Mouse (Mus musculus) right cerebral cortex, postnatal 10 days (tissue): ENCODE data around the gene T.

Experiments
- DNase-seq, 2 experiments: peaks; one replicate each; pipeline ENCODE4 v3.0.0; 2021; ENCODE audit warnings: low spot score in 2 of 2

T gene

DNA sequence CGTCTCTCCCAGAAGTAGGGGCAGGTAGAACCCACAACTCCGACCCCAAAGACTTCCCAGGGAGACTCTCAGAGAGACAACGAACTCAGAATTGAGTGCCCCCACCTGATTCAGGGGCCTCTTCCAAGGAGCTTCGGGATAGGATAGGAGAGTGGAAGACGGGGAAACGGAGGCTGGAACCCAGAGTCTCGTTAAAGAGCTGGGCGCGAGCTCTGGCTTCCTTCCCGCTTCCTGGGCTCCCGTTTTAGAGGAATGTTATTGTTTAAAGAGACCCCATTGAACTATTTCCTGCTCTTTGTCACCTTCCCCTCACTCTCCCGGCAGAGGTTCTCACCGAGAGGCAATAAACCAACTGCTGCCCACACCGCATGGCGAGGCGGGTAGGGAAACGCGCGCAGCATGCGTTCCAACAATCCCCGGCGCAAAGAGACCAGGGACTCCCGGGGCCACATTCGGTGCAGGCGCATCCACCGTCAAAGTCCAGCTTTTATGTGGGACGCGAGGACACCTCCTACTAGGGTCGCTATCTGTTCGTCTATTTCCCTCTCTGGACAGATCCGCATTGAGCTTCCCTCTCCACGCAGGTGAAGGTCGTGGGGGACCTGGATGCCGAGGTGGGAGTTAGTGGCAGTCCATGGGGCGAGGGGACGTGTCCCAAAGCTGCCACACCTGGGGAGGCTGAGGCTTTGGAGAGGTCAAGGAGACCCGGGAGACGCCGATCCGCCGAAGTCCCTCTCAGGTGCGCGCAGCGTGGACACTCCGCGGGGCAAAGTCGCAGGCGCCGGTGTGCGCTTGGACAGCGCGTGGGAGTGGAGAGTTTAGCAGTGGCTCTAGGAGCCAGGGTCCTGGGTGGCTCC, 874 bp upstream of the T start:
- no peak for DNase-seq

- DNase-seq = no peak
Measured at GRCm38 (mm10) chr17:8436184-8436583, 2.0 kb downstream of the T start.

- DNase-seq = no peak
Measured at GRCm38 (mm10) chr17:8444062-8444461, 9.8 kb downstream of the T start.

DNA sequence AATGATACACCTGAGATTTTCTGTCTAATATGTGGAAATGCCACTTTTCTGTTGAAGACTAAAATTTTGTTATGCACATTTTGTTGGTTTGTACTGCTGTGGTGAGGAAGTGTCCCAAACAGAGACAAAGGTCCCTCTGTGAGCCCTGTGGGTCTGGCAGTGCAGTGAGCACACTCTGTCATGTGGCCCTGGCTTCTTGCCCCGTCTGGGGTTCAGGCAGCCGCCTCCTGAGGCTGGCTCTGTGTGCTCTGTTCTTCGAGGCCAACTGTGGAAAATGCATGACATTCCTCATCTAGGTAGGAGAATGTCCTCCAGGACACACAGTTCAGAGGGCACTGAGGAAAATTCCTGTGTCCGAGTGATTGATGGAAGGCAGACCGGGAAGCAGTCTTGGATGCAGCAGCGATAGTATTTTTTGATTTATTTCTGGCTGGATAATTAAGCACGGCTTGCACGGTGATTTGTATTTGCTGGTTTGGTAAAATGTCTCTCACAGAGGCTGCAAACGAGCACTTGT, 13.5 kb downstream of the T start:
- DNase-seq = no peak

GRCm38 (mm10) chr17:8448324-8448723, 14.1 kb downstream of the T start:
- DNase-seq = no peak

GRCm38 (mm10) chr17:8455196-8455595, 21.0 kb downstream of the T start:
- DNase-seq = no peak

GRCm38 (mm10) chr17:8455601-8456000, 21.4 kb downstream of the T start:
- DNase-seq = no peak

DNA sequence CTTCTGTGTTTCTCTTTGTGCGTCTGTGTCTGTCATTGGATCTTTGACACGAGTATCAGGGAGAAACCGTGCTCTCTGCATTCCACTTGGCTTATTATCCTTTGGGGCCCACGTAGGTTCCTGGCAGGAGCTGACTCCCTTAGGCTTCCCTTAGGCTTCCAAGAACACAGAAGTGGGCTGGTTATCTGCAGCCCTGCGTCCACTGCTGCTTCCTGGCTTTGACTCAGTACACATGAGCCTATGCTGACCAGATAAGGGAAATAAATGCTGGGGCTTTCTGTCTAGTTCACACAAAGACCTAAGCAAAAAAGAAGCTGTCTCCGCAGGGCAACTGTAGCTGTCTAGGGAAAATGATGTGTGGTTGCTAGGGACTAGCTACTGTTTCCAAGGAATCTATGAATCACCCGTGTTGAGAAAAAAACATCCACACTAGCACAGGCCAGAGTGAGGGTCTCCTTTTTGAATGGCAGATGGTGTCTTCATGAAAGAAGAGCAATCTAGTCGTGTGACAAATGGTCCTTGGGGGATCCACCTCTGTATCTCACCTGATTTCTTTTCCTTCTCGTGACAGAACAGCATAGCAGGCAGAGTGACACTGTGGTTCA, 22.7 kb downstream of the T start:
- DNase-seq = no peak

GRCm38 (mm10) chr17:8461568-8461967, 27.3 kb downstream of the T start:
- DNase-seq = peak; percentile 41 to 70

- DNase-seq = peak; percentile 69 to 79
Measured at GRCm38 (mm10) chr17:8463482-8464128, 29.4 kb downstream of the T start.

- no peak for DNase-seq
Measured at GRCm38 (mm10) chr17:8467771-8468170, 33.5 kb downstream of the T start.

DNA sequence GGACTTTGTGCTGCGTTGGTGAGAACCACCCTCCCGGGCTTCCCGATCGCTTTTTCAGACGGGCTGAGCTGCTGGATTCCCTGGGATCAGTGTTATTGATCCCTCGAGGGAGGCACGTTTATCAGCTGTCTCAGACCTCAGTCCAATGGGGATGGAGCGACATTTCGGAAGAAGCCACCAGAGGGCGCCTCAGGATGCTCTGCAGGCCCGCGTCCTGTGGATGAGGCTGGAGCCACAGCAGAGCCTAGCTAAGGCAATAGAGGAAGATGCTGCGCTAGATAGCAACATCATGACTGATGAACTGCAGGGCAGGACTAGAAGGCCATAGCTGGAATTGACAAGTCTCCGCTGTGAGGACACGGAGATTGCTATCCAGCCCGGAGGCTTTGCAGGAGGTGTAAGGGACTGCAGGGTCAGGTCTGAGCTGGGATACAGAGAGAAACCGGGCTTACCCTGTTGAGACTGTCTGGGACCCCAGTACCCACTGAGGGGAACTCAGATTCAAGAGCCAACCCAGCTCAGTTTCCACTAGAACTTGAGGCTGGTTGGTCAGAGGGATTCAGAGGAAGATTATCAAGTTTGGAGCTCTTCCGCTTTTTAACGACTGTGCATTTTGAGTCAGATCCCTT, 34.6 kb downstream of the T start:
- peak; percentile 89 to 93 for DNase-seq

DNA sequence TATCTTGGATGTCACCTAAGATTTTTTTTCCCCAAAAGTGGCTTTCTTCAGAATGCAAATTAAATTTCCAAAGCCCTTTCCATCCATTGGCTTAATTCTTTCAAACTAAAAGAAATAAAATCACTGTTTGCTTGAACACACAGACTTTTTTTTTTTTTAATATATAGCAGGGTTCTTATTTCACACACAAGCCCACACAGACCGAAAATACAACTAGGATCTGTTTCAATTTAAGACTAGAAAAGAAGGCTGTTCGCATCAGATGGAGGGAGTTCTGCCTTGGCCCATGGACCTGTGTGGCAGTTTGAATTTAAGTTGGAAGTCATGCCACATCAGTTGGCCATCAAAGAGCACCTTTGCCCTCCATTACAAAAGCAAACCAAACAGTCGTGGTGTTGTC, 44.3 kb downstream of the T start:
- DNase-seq = no peak

DNA sequence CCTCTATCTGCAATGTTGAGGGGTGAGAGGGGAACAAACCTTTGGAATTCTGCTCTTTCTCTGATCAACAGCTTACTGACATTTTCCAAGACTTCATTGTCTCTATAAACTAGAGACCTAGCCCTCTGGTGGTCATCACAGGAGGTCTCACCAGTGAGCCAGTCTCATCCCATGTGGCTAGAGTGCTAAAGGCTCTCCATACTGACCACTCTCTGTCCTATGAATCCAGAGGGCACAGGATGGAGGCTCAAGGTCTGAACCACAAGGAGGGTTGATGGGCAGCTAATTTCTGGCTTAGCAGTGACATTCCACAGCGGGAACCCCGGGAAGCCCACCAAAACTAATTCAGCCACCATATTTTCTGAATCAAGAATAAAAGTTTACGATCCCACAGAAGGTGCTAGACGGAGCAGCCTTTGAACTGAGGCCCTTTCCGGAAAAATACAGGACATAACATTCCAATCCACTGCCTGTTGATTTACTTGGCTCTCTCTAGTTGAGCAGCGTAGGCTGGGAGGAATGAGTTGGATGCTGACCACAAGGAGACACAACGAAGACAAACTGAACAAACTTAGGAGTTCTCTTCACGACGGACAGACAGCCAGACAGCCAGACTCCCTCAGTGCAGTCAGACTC, 45.4 kb downstream of the T start:
- no peak for DNase-seq

GRCm38 (mm10) chr17:8481797-8482196, 47.6 kb downstream of the T start:
- DNase-seq = no peak

GRCm38 (mm10) chr17:8482876-8483275, 48.7 kb downstream of the T start:
- no peak for DNase-seq

- no peak for DNase-seq
Measured at GRCm38 (mm10) chr17:8484246-8484645, 50.0 kb downstream of the T start.

DNA sequence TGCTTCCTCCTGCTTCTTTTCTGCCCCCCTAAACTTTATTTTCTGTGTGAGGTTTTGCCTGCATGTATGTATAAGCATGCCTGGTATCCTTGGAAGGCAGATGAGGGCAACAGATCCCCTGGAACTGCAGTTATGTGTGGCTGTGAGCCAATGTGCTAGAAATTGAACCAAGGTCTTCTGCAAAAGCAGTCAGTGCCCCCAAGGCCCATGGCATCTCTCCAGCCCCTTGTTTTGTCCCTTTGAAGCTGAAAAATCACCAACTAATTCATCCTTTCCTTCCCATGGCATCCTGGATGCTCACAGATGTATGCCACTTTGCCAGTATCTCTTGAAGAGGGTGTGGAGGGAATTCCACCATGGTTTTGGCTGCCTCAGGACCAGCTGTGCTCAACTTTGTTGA, 50.9 kb downstream of the T start:
- DNase-seq = no peak

DNA sequence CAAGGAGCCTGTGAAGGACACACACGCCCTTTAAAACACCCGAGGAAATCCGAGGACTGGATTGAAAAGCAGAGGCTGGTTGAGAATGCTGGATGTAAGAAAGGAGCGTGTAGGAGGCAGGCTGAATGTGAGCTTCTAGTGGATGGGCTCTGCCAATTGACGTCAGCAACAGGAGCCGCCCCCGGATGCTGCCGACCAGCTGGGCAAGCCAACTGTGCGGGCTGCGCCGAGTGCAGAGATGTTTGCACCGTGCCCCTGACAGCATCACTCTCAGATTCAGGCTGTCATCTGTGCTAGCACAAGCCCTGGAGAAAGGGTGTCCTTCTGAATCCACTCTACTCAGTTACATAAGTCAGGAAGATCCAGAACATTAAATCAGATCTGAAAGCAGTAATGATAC, 53.6 kb downstream of the T start:
- DNase-seq = peak; percentile 90 to 95

GRCm38 (mm10) chr17:8490971-8491370, 56.7 kb downstream of the T start:
- DNase-seq = no peak
